Mouse (Mus musculus): ENCODE measurements around the gene Eef1akmt1. TPM values are rescaled to one million over a fixed set of nuclear protein-coding genes. Genes with fewer than 3 reads are reported as not detected.
A peak's percentile ranks its signal among the peaks of the same experiment; 100 is the strongest.

The Eef1akmt1 gene
- total RNA-seq, 2 experiments from 2014 or later: 37.7 to 41.2 TPM

- intact Hi-C loops (cut with DNase I): no loop called here
- DNase-seq (ENCODE audit: low spot score in 2 of 2): no peak
Observed at GRCm38 (mm10) chr14:57555471-57556070, 15.8 kb downstream of the Eef1akmt1 start.

GRCm38 (mm10) chr14:57554434-57554833 lies 17.0 kb downstream of the Eef1akmt1 start:
- no peak for DNase-seq (ENCODE audit: low spot score in 2 of 2)
- intact Hi-C loops (cut with DNase I): no loop called here

GRCm38 (mm10) chr14:57552945-57553344 lies 18.5 kb downstream of the Eef1akmt1 start:
- intact Hi-C loops (cut with DNase I): no loop called here
- DNase-seq (ENCODE audit: low spot score in 2 of 2): no peak

- DNase-seq (ENCODE audit: low spot score in 2 of 2): no peak
- intact Hi-C loops (cut with DNase I): no loop called here
Observed at GRCm38 (mm10) chr14:57547062-57547461, 24.4 kb downstream of the Eef1akmt1 start.

- intact Hi-C loops (cut with DNase I): no loop called here
- DNase-seq (ENCODE audit: low spot score in 2 of 2): no peak
Observed at GRCm38 (mm10) chr14:57546557-57547021, 24.8 kb downstream of the Eef1akmt1 start.

GRCm38 (mm10) chr14:57546131-57546530 lies 25.3 kb downstream of the Eef1akmt1 start:
- intact Hi-C loops (cut with DNase I): no loop called here
- DNase-seq (ENCODE audit: low spot score in 2 of 2): no peak

GRCm38 (mm10) chr14:57545526-57545925 lies 25.9 kb downstream of the Eef1akmt1 start:
- intact Hi-C loops (cut with DNase I): no loop called here
- DNase-seq (ENCODE audit: low spot score in 2 of 2): no peak

- no peak for DNase-seq (ENCODE audit: low spot score in 2 of 2)
- intact Hi-C loops (cut with DNase I): no loop called here
Observed at GRCm38 (mm10) chr14:57543420-57544039, 27.9 kb downstream of the Eef1akmt1 start.

GRCm38 (mm10) chr14:57542231-57542630 lies 29.2 kb downstream of the Eef1akmt1 start:
- intact Hi-C loops (cut with DNase I): no loop called here
- DNase-seq (ENCODE audit: low spot score in 2 of 2): no peak

GRCm38 (mm10) chr14:57540683-57541082 lies 30.7 kb downstream of the Eef1akmt1 start:
- intact Hi-C loops (cut with DNase I): no loop called here
- peak in 1 of 2 experiments; percentile 51 for DNase-seq (ENCODE audit: low spot score in 2 of 2)

GRCm38 (mm10) chr14:57537261-57538015 lies 34.0 kb downstream of the Eef1akmt1 start:
- intact Hi-C loops (cut with DNase I): no loop called here
- no peak for DNase-seq (ENCODE audit: low spot score in 2 of 2)

GRCm38 (mm10) chr14:57536820-57537219 lies 34.6 kb downstream of the Eef1akmt1 start:
- DNase-seq (ENCODE audit: low spot score in 2 of 2): no peak
- intact Hi-C loops (cut with DNase I): no loop called here

GRCm38 (mm10) chr14:57535646-57536045 lies 35.8 kb downstream of the Eef1akmt1 start:
- DNase-seq (ENCODE audit: low spot score in 2 of 2): no peak
- intact Hi-C loops (cut with DNase I): no loop called here

GRCm38 (mm10) chr14:57534961-57535360 lies 36.5 kb downstream of the Eef1akmt1 start:
- DNase-seq (ENCODE audit: low spot score in 2 of 2): peak in 1 of 2 experiments; percentile 59
- intact Hi-C loops (cut with DNase I): loop anchor here (5.0 kb wide), 1 partner anchor 82 kb away; no protein-coding TSS in a partner anchor

GRCm38 (mm10) chr14:57534346-57534745 lies 37.1 kb downstream of the Eef1akmt1 start:
- intact Hi-C loops (cut with DNase I): loop anchor here (5.0 kb wide), 1 partner anchor 83 kb away; no protein-coding TSS in a partner anchor
- DNase-seq (ENCODE audit: low spot score in 2 of 2): no peak

GRCm38 (mm10) chr14:57533841-57534240 lies 37.6 kb downstream of the Eef1akmt1 start:
- no peak for DNase-seq (ENCODE audit: low spot score in 2 of 2)
- intact Hi-C loops (cut with DNase I): loop anchor here (5.0 kb wide), 1 partner anchor 83 kb away; no protein-coding TSS in a partner anchor

- peak in 1 of 2 experiments; percentile 66 for DNase-seq (ENCODE audit: low spot score in 2 of 2)
- intact Hi-C loops (cut with DNase I): loop anchor here (5.0 kb wide), 1 partner anchor 84 kb away; no protein-coding TSS in a partner anchor
Observed at GRCm38 (mm10) chr14:57533214-57533613, 38.2 kb downstream of the Eef1akmt1 start.

- intact Hi-C loops (cut with DNase I): loop anchor here (5.0 kb wide), 1 partner anchor 85 kb away; no protein-coding TSS in a partner anchor
- DNase-seq (ENCODE audit: low spot score in 2 of 2): no peak
Observed at GRCm38 (mm10) chr14:57532577-57532976, 38.8 kb downstream of the Eef1akmt1 start.

GRCm38 (mm10) chr14:57529786-57530515 lies 41.5 kb downstream of the Eef1akmt1 start:
- intact Hi-C loops (cut with DNase I): loop anchor here (5.0 kb wide), 2 partner anchors 42 to 87 kb away; partner anchors contain the start of gene Eef1akmt1
- no peak for DNase-seq (ENCODE audit: low spot score in 2 of 2)
